Mouse (Mus musculus): ENCODE measurements at regions not wholly inside any gene's neighbourhood (a gene's known extent, or its start where the extent isn't known, plus 50 kb on each side); places are given as distances from the start of the nearest gene placed in this dataset.
A peak's percentile ranks its signal among the peaks of the same experiment; 100 is the strongest.

DNA sequence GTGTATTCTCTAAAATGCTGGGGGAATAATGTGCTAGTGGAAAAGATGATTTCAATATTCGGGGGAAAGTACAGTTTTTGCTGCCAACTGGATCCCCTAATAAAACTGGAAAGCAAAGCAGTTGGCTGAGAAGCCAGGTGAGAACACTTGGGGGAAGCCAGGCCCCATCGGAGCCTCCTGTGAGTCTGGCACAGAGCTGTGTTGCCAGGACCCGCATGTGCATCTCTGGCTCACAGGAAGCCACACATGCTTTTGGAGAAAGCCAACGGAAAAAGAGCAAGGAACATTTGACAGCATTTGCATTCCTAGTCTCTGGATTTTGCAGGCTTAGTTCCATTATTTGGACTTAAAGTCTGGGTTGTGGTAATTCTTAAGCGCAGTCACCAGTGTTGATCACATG, 148.4 kb downstream of the Lurap1l start:
- no peak overlapping the region for H3K27ac ChIP-seq (replicated peaks; ENCODE audit: low read depth, low read length)
- H3K9me3 ChIP-seq (ENCODE audit: control insufficient read depth, low read length) = no peaks in the 10 kb centered on the region
- 62% methylated on average over 5 of the region's 5 CpGs for WGBS
- DNase-seq (ENCODE audit: low spot score) (peak; percentile 60), ATAC-seq (ENCODE audit: low read depth) (no peak)
- H3K4me3 ChIP-seq (ENCODE audit: low read depth, low read length) = no peak overlapping the region
- H3K27me3 ChIP-seq (replicated peaks; ENCODE audit: control insufficient read depth, insufficient read depth, low read length) = no peaks in the 10 kb centered on the region
- no peak overlapping the region for H3K9ac ChIP-seq (ENCODE audit: low read depth, low read length)
- no peaks in the 10 kb centered on the region for H3K36me3 ChIP-seq (ENCODE audit: control insufficient read depth, insufficient read depth, low read length)
- no peak overlapping the region for H3K4me2 ChIP-seq (ENCODE audit: low read depth, low read length)
- peaks cover 3% of the 10 kb centered on the region; the same call in 1 of the 2 replicates for H3K4me1 ChIP-seq (ENCODE audit: control insufficient read depth, insufficient read depth, low read length)

DNA sequence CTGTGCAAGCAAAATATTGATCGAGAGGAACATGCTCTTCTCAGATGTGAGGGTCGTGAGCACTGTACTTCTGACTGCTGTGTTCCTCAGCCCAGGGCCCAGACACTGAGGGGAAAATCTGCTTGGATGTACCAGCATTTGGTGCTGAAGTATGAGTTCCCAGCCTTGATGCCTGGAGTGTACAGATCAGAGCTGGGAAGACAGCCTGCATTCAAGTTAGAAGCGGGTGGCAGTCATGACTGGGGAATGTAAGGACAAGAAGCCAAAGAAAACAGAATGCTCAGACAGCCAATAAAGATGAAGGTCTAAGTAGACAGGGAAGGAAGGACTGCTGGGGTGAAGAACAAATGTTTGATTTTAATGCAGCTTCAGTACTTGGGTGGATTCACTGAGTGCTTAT, 148.9 kb downstream of the Lurap1l start:
- Histone ChIP-seq H3K9me3 (ENCODE audit: control insufficient read depth, low read length) (no peaks in the 10 kb centered on the region), H3K36me3 (ENCODE audit: control insufficient read depth, insufficient read depth, low read length) (no peaks in the 10 kb centered on the region), H3K27ac (replicated peaks; ENCODE audit: low read depth, low read length) (0 out of 2 replicates have a peak overlapping the region, but pooled peaks have one; percentile 33), H3K4me1 (ENCODE audit: control insufficient read depth, insufficient read depth, low read length) (peaks cover 3% of the 10 kb centered on the region; the same call in 1 of the 2 replicates), H3K27me3 (replicated peaks; ENCODE audit: control insufficient read depth, insufficient read depth, low read length) (no peaks in the 10 kb centered on the region), H3K4me2 (ENCODE audit: low read depth, low read length) (no peak overlapping the region), H3K9ac (ENCODE audit: low read depth, low read length) (no peak overlapping the region), H3K4me3 (ENCODE audit: low read depth, low read length) (no peak overlapping the region)
- WGBS = 80% methylated on average over 3 of the region's 3 CpGs
- no peak for ATAC-seq (ENCODE audit: low read depth)
- DNase-seq (ENCODE audit: low spot score) = peak; percentile 57

DNA sequence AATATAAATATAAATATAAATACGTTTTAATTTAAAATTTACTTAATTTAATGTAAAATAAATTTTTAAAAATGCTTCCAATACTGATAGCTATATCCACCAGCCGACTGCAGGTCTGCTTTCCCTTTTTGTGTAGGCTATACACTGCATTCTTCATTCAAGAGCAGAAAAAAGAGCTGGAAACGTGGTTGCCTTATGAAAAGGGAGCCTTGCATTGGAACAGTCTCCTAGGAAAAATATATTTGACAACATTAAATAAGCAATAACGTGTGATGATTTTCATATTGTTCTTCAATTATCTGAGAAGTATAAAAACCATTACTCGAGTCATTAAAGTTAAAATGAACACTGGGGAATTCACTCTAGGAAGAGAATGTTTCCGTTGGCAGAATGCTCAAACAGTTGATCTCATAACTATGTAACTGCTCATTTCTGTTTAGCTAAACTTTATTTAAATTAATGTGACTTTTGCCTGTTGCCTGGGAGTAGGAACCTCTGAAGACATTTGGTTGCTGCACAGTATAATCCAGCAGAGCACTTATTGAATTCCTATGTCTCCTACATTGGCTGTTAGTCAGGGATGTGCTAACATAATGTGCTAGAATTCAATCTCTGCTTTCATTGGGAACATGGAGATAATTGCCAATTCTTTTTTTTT, 172.0 kb downstream of the Lurap1l start:
- ATAC-seq (ENCODE audit: low read depth) (no peak), DNase-seq (ENCODE audit: low spot score) (peak; percentile 48)
- Histone ChIP-seq H3K9ac (ENCODE audit: low read depth, low read length) (no peak overlapping the region), H3K36me3 (ENCODE audit: control insufficient read depth, insufficient read depth, low read length) (no peaks in the 10 kb centered on the region), H3K9me3 (ENCODE audit: control insufficient read depth, low read length) (no peaks in the 10 kb centered on the region), H3K4me1 (ENCODE audit: control insufficient read depth, insufficient read depth, low read length) (no peaks in the 10 kb centered on the region), H3K27me3 (replicated peaks; ENCODE audit: control insufficient read depth, insufficient read depth, low read length) (no peaks in the 10 kb centered on the region), H3K4me2 (ENCODE audit: low read depth, low read length) (no peak overlapping the region), H3K4me3 (ENCODE audit: low read depth, low read length) (no peak overlapping the region), H3K27ac (replicated peaks; ENCODE audit: low read depth, low read length) (no peak overlapping the region)
- whole genome bisulfite sequencing = 63% methylated on average over 6 of the region's 6 CpGs

DNA sequence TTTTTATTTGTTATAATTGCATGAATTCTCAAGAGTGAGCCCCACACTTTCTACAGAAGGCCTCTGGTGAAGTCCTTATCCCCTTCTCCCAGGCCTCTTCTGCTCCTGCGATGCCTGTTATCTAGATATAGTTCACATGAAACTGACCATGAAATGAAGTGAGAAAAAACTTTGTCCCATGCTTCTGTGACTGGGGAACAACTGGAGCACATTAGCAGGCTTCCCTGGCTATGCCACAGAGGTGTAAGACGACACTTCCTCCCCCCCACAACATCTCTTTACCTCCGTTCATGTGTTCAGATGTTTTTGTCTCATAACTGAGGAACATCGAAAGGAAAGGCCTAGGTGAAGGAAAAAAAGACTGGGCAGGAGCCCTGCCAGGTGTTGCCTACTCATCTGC, 174.7 kb downstream of the Lurap1l start:
- Histone ChIP-seq H3K9ac (ENCODE audit: low read depth, low read length) (no peak overlapping the region), H3K27me3 (replicated peaks; ENCODE audit: control insufficient read depth, insufficient read depth, low read length) (no peaks in the 10 kb centered on the region), H3K4me2 (ENCODE audit: low read depth, low read length) (no peak overlapping the region), H3K4me1 (ENCODE audit: control insufficient read depth, insufficient read depth, low read length) (no peaks in the 10 kb centered on the region), H3K4me3 (ENCODE audit: low read depth, low read length) (no peak overlapping the region), H3K9me3 (ENCODE audit: control insufficient read depth, low read length) (no peaks in the 10 kb centered on the region), H3K27ac (replicated peaks; ENCODE audit: low read depth, low read length) (no peak overlapping the region), H3K36me3 (ENCODE audit: control insufficient read depth, insufficient read depth, low read length) (no peaks in the 10 kb centered on the region)
- ATAC-seq (ENCODE audit: low read depth) (no peak), DNase-seq (ENCODE audit: low spot score) (no peak)
- WGBS = 26% methylated on average over 4 of the region's 4 CpGs

DNA sequence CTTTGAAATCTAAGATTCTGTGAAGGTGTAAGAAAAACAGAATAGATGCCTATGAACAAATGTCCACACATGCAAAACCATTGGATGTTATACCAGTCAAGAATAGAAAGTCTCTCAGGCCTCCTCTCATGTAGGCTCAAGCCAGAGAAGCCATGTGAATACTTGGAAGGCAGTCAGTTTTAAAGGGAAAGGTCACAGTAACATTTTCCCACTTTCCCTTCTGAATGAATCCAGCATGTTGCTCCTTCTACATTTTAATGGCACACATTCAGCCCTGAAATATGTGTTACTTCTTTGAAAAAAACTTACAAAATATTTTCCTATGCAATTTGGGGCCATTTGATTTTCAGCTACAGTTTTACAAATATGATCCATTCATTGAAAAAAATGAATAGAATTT, 186.1 kb downstream of the Lurap1l start:
- ATAC-seq (ENCODE audit: low read depth) (no peak), DNase-seq (ENCODE audit: low spot score) (no peak)
- no peaks in the 10 kb centered on the region for H3K36me3 ChIP-seq (ENCODE audit: control insufficient read depth, insufficient read depth, low read length)
- no peaks in the 10 kb centered on the region for H3K27me3 ChIP-seq (replicated peaks; ENCODE audit: control insufficient read depth, insufficient read depth, low read length)
- no peak overlapping the region for H3K4me2 ChIP-seq (ENCODE audit: low read depth, low read length)
- H3K9me3 ChIP-seq (ENCODE audit: control insufficient read depth, low read length) = no peaks in the 10 kb centered on the region
- no peak overlapping the region for H3K9ac ChIP-seq (ENCODE audit: low read depth, low read length)
- no peak overlapping the region for H3K4me3 ChIP-seq (ENCODE audit: low read depth, low read length)
- no peak overlapping the region for H3K27ac ChIP-seq (replicated peaks; ENCODE audit: low read depth, low read length)
- no peaks in the 10 kb centered on the region for H3K4me1 ChIP-seq (ENCODE audit: control insufficient read depth, insufficient read depth, low read length)

DNA sequence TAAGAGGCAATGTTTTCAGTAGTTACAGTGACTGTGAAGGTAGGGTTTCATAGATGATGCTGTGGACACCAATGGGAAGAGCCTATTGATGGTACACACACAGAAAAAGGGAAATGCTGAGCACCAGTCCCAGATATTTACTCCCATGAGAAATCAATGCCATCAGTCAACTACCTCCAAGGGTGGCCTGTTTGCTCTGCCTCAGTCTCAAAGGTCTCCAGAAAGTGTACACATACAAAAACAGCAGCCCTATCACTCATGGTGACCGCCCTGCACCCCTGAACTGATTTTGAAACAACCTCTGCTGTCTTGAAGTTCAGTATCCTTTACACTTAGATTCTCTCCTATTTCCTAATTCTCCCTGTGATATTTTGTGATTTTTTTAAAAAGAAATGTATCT, 187.2 kb downstream of the Lurap1l start:
- Histone ChIP-seq H3K4me1 (ENCODE audit: control insufficient read depth, insufficient read depth, low read length) (no peaks in the 10 kb centered on the region), H3K27ac (replicated peaks; ENCODE audit: low read depth, low read length) (no peak overlapping the region), H3K9ac (ENCODE audit: low read depth, low read length) (no peak overlapping the region), H3K27me3 (replicated peaks; ENCODE audit: control insufficient read depth, insufficient read depth, low read length) (no peaks in the 10 kb centered on the region), H3K4me2 (ENCODE audit: low read depth, low read length) (no peak overlapping the region), H3K9me3 (ENCODE audit: control insufficient read depth, low read length) (no peaks in the 10 kb centered on the region), H3K36me3 (ENCODE audit: control insufficient read depth, insufficient read depth, low read length) (no peaks in the 10 kb centered on the region), H3K4me3 (ENCODE audit: low read depth, low read length) (no peak overlapping the region)
- WGBS = 100% methylated on average over 1 of the region's 1 CpGs
- no peak for ATAC-seq (ENCODE audit: low read depth)
- no peak for DNase-seq (ENCODE audit: low spot score)

DNA sequence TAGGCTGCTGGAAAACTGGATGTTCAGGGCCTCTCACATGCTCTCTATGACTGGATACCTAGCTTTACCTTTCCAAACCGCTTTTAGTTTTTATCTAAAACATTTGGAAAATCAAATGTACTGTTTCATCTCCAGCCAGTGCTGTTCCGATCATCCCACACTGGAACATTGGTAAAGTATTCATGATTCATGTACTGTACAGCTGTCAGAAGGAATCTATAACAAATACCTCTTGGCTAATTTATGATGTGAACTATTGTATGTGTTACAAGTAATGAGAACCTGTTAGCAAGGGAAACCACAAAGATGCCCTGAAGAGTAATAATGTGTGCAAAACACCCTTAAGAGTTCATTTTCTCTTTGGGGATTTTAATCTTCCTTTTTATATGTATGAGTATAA, 190.6 kb downstream of the Lurap1l start:
- Histone ChIP-seq H3K27ac (replicated peaks; ENCODE audit: low read depth, low read length) (no peak overlapping the region), H3K27me3 (replicated peaks; ENCODE audit: control insufficient read depth, insufficient read depth, low read length) (no peaks in the 10 kb centered on the region), H3K36me3 (ENCODE audit: control insufficient read depth, insufficient read depth, low read length) (no peaks in the 10 kb centered on the region), H3K9ac (ENCODE audit: low read depth, low read length) (no peak overlapping the region), H3K4me1 (ENCODE audit: control insufficient read depth, insufficient read depth, low read length) (no peaks in the 10 kb centered on the region), H3K9me3 (ENCODE audit: control insufficient read depth, low read length) (no peaks in the 10 kb centered on the region), H3K4me2 (ENCODE audit: low read depth, low read length) (no peak overlapping the region), H3K4me3 (ENCODE audit: low read depth, low read length) (no peak overlapping the region)
- ATAC-seq (ENCODE audit: low read depth) (no peak), DNase-seq (ENCODE audit: low spot score) (peak; percentile 22)
- 59% methylated on average over 2 of the region's 2 CpGs for WGBS

DNA sequence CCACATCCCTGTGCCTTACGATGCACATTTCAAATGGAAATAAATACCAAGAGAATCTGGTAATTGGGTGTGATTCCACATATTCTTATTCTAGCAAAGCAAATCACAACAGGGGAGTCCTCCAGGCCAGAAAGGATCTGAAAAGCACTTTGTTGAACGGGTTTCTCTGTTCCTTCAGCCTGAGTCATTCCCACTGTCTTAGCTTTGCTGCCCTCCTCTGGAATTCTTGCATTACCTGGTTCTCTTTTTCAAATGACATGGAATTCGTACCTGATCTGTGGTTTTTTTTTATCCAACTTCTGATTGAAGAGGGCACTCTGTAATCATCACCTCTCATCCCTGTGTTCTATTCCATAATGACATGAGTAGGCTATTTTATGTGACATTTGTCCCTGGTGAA, 200.9 kb downstream of the Lurap1l start:
- H3K9me3 ChIP-seq (ENCODE audit: control insufficient read depth, low read length) = no peaks in the 10 kb centered on the region
- H3K4me1 ChIP-seq (ENCODE audit: control insufficient read depth, insufficient read depth, low read length) = no peaks in the 10 kb centered on the region
- no peak overlapping the region for H3K4me3 ChIP-seq (ENCODE audit: low read depth, low read length)
- H3K4me2 ChIP-seq (ENCODE audit: low read depth, low read length) = no peak overlapping the region
- no peaks in the 10 kb centered on the region for H3K36me3 ChIP-seq (ENCODE audit: control insufficient read depth, insufficient read depth, low read length)
- DNase-seq (ENCODE audit: low spot score) (peak; percentile 45), ATAC-seq (ENCODE audit: low read depth) (no peak)
- no peak overlapping the region for H3K27ac ChIP-seq (replicated peaks; ENCODE audit: low read depth, low read length)
- H3K9ac ChIP-seq (ENCODE audit: low read depth, low read length) = no peak overlapping the region
- H3K27me3 ChIP-seq (replicated peaks; ENCODE audit: control insufficient read depth, insufficient read depth, low read length) = no peaks in the 10 kb centered on the region
- WGBS = 46% methylated on average over 3 of the region's 3 CpGs

DNA sequence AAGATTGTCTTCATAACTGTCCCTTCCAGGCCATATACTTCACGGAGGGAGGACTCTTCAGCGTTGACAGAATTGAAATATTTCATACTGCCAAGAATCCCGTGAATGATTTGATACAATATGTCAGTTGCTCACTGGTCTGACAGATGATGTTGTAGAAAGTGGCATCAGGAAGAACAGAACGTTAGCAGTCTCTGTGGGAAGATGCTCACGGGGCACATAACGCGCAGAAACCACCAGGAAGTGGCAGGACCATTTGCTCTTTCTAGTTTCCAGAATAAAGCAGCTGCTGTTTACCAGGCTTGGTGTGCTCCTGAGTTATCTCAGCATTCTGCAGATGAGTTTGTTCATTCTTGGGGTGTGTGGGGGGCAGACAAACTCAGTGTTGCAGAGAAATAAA, 206.0 kb downstream of the Lurap1l start:
- DNase-seq (ENCODE audit: low spot score) (no peak), ATAC-seq (ENCODE audit: low read depth) (no peak)
- no peaks in the 10 kb centered on the region for H3K9me3 ChIP-seq (ENCODE audit: control insufficient read depth, low read length)
- H3K27ac ChIP-seq (replicated peaks; ENCODE audit: low read depth, low read length) = no peak overlapping the region
- H3K36me3 ChIP-seq (ENCODE audit: control insufficient read depth, insufficient read depth, low read length) = no peaks in the 10 kb centered on the region
- H3K4me3 ChIP-seq (ENCODE audit: low read depth, low read length) = no peak overlapping the region
- H3K27me3 ChIP-seq (replicated peaks; ENCODE audit: control insufficient read depth, insufficient read depth, low read length) = no peaks in the 10 kb centered on the region
- no peak overlapping the region for H3K4me2 ChIP-seq (ENCODE audit: low read depth, low read length)
- no peaks in the 10 kb centered on the region for H3K4me1 ChIP-seq (ENCODE audit: control insufficient read depth, insufficient read depth, low read length)
- 85% methylated on average over 7 of the region's 7 CpGs for WGBS
- H3K9ac ChIP-seq (ENCODE audit: low read depth, low read length) = no peak overlapping the region

Data from embryonic facial prominence, embryonic 14.5 days (tissue).